Mouse (Mus musculus) liver, embryonic 16.5 days (tissue): ENCODE measurements around the gene Cxcl1. TPM values are rescaled to one million over a fixed set of nuclear protein-coding genes. Genes with fewer than 3 reads are reported as not detected.
"Not testable (repeated sequence)": the region's sequence is repeated elsewhere in the genome, so short reads cannot be mapped to it uniquely, and the experiment has no call there.

Source experiments
- ATAC-seq: fragments of 200-750 bp; cut with Nextera tagmentation; 2 replicates; pipeline ENCODE4 v1.8.0; 2017; ENCODE audit warnings: low read depth, mild to moderate bottlenecking, moderate number of reproducible peaks, moderate library complexity
- H3K27ac ChIP-seq: fragments of 300-500 bp; sonication (generic); 2 replicates; pipeline ENCODE4 v1.5.1; 2014; ENCODE audit warnings: mild to moderate bottlenecking, low read length
- H3K27me3 ChIP-seq: fragments of 300-500 bp; sonication (generic); 2 replicates; pipeline ENCODE4 v1.6.1; 2014; ENCODE audit warnings: low read depth, low read length, mixed read lengths; ENCODE audit not compliant: control insufficient read depth, insufficient read depth
- H3K36me3 ChIP-seq: fragments of 300-500 bp; sonication (generic); 2 replicates; pipeline ENCODE4 v1.6.1; 2014; ENCODE audit warnings: mild to moderate bottlenecking; ENCODE audit not compliant: control insufficient read depth, insufficient read depth
- H3K4me1 ChIP-seq: fragments of 300-500 bp; sonication (generic); 2 replicates; pipeline ENCODE4 v1.6.1; 2014; ENCODE audit warnings: low read depth, low read length, mixed read lengths; ENCODE audit not compliant: control insufficient read depth
- H3K4me2 ChIP-seq: fragments of 300-500 bp; sonication (generic); 2 replicates; pipeline ENCODE4 v1.6.1; 2014; ENCODE audit warnings: low read depth, low read length, mixed read lengths
- H3K4me3 ChIP-seq: fragments of 300-500 bp; sonication (generic); 2 replicates; pipeline ENCODE4 v1.5.1; 2014; ENCODE audit warnings: low read depth, mild to moderate bottlenecking, low read length
- H3K9ac ChIP-seq: fragments of 300-500 bp; sonication (generic); 2 replicates; pipeline ENCODE4 v1.6.1; 2014; ENCODE audit warnings: low read depth, low read length
- H3K9me3 ChIP-seq: fragments of 300-500 bp; sonication (generic); replicated peaks from 2 replicates; pipeline ENCODE4 v1.6.1; 2016; ENCODE audit warnings: low read length; ENCODE audit not compliant: control insufficient read depth
- WGBS: fragments of 180-500 bp; shearing (Covaris S2); extraction: QIAGEN DNeasy Blood & Tissue Kit; methylation state at CpG from one replicate; pipeline ENCODE4 v1.1.7; 2014; ENCODE audit not compliant: insufficient replicate concordance; 5-methylcytosine and 5-hydroxymethylcytosine counted together
- polyA plus RNA-seq: library from polyadenylated mRNA; unstranded; fragments of >200 nt; fragmentation: Nextera tagmentation; extraction: Ambion mirVana; gene quantifications from 2 replicates; pipeline ENCODE4 v1.2.1, GENCODE M21; 2015

Cxcl1 gene
- 1.4 and 1.5 TPM in 2 replicates for polyA plus RNA-seq

- no peaks in the 10 kb centered on the region for H3K4me1 ChIP-seq
- no peaks in the 10 kb centered on the region for H3K9me3 ChIP-seq
- H3K9ac ChIP-seq = peak within 1 kb of the TSS; percentile 51
- peak; percentile 82 for ATAC-seq
- peak within 1 kb of the TSS; percentile 77 for H3K27ac ChIP-seq
- H3K36me3 ChIP-seq = no peaks in the 10 kb centered on the region
- H3K27me3 ChIP-seq = no peaks in the 10 kb centered on the region
- WGBS = 7% methylated on average over 30 of the region's 30 CpGs
- H3K4me2 ChIP-seq = peak within 1 kb of the TSS; percentile 55
- peak within 1 kb of the TSS; percentile 53 for H3K4me3 ChIP-seq
Observed at GRCm38 (mm10) chr5:90890519-90891463, at the start of gene Cxcl1. Cxcl1 (plus strand) TSS chr5:90891241.

- no peak overlapping the region for H3K27ac ChIP-seq
- no peaks in the 10 kb centered on the region for H3K9me3 ChIP-seq
- no peak overlapping the region for H3K9ac ChIP-seq
- 51% methylated on average over 3 of the region's 3 CpGs for WGBS
- H3K4me3 ChIP-seq = no peak overlapping the region
- no peaks in the 10 kb centered on the region for H3K36me3 ChIP-seq
- no peaks in the 10 kb centered on the region for H3K4me1 ChIP-seq
- H3K4me2 ChIP-seq = no peak overlapping the region
- ATAC-seq = no peak
- H3K27me3 ChIP-seq = no peaks in the 10 kb centered on the region
Observed at GRCm38 (mm10) chr5:90843891-90844290, 47.1 kb upstream of the Cxcl1 start.

- not testable (repeated sequence) for ATAC-seq, H3K4me1 ChIP-seq, H3K9ac ChIP-seq, H3K36me3 ChIP-seq, H3K9me3 ChIP-seq, H3K27me3 ChIP-seq, H3K27ac ChIP-seq, H3K4me2 ChIP-seq, H3K4me3 ChIP-seq
- WGBS = 72% methylated on average over 7 of the region's 7 CpGs
Observed at GRCm38 (mm10) chr5:90850096-90850495, 40.9 kb upstream of the Cxcl1 start.

- WGBS = 76% methylated on average over 11 of the region's 11 CpGs
- not testable (repeated sequence) for H3K4me3 ChIP-seq, H3K4me2 ChIP-seq, H3K4me1 ChIP-seq, H3K27ac ChIP-seq, H3K27me3 ChIP-seq, H3K9me3 ChIP-seq, H3K36me3 ChIP-seq, ATAC-seq, H3K9ac ChIP-seq
Observed at GRCm38 (mm10) chr5:90851391-90851790, 39.6 kb upstream of the Cxcl1 start.

GRCm38 (mm10) chr5:90853206-90853605 lies 37.8 kb upstream of the Cxcl1 start:
- 55% methylated on average over 4 of the region's 4 CpGs for WGBS

GRCm38 (mm10) chr5:90855308-90856230 lies 35.5 kb upstream of the Cxcl1 start:
- Histone ChIP-seq H3K27ac (no peak overlapping the region), H3K9ac (no peak overlapping the region), H3K9me3 (no peaks in the 10 kb centered on the region), H3K4me3 (no peak overlapping the region), H3K36me3 (no peaks in the 10 kb centered on the region), H3K27me3 (no peaks in the 10 kb centered on the region), H3K4me2 (no peak overlapping the region), H3K4me1 (no peaks in the 10 kb centered on the region)
- no peak for ATAC-seq
- whole genome bisulfite sequencing = 54% methylated on average over 7 of the region's 7 CpGs

More at GRCm38 (mm10) chr5:90853206-90853605, 37.8 kb upstream of the Cxcl1 start:
- H3K4me2 ChIP-seq = no peak overlapping the region
- H3K36me3 ChIP-seq = no peaks in the 10 kb centered on the region
- H3K4me3 ChIP-seq = no peak overlapping the region
- H3K9ac ChIP-seq = no peak overlapping the region
- no peaks in the 10 kb centered on the region for H3K4me1 ChIP-seq
- H3K27ac ChIP-seq = no peak overlapping the region
- H3K27me3 ChIP-seq = no peaks in the 10 kb centered on the region
- H3K9me3 ChIP-seq = no peaks in the 10 kb centered on the region
- no peak for ATAC-seq

GRCm38 (mm10) chr5:90857463-90857862 lies 33.6 kb upstream of the Cxcl1 start:
- no peak overlapping the region for H3K4me2 ChIP-seq
- no peak overlapping the region for H3K4me3 ChIP-seq
- H3K27ac ChIP-seq = no peak overlapping the region
- H3K27me3 ChIP-seq = no peaks in the 10 kb centered on the region
- no peak for ATAC-seq
- H3K4me1 ChIP-seq = no peaks in the 10 kb centered on the region
- H3K36me3 ChIP-seq = no peaks in the 10 kb centered on the region
- no peaks in the 10 kb centered on the region for H3K9me3 ChIP-seq
- WGBS = 36% methylated on average over 5 of the region's 5 CpGs
- H3K9ac ChIP-seq = no peak overlapping the region

- H3K27ac ChIP-seq = no peak overlapping the region
- no peaks in the 10 kb centered on the region for H3K4me1 ChIP-seq
- no peak overlapping the region for H3K9ac ChIP-seq
- ATAC-seq = no peak
- H3K27me3 ChIP-seq = no peaks in the 10 kb centered on the region
- H3K4me3 ChIP-seq = no peak overlapping the region
- no peaks in the 10 kb centered on the region for H3K36me3 ChIP-seq
- WGBS = 72% methylated on average over 2 of the region's 2 CpGs
- H3K4me2 ChIP-seq = no peak overlapping the region
- H3K9me3 ChIP-seq = no peaks in the 10 kb centered on the region
Observed at GRCm38 (mm10) chr5:90858429-90858828, 32.6 kb upstream of the Cxcl1 start.
